21 mouse cellular contexts compared by ENCODE assay signal in the genomic region with DNA sequence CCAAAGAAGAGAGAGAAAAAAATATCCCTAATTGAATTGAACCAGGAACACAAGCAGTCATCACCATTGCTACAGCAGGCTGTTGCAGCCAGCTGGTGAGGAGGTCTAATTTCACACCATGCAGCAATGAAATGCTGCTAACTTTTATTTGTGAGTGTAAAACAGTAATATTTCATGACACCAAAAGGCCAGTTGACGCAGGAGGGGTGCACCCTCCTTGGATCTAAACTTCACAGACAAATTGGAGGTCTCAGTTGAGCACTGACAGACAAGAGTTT.
A peak's percentile ranks its signal among the peaks of the same experiment; 100 is the strongest.
DNase-seq lines count a peak whose midpoint lies in the region; ATAC-seq and TF ChIP-seq lines count a peak whose summit lies in the region.
"Had no signal": no experiment of that assay in that cellular context is flagged by ENCODE, and none has a peak within 500 bp of the region (broad histone marks: within the 10 kb centered on the region; RNA-seq: fewer than 3 reads in every experiment).

No protein-coding gene starts in this region.

- H3K36me3 ChIP-seq in hindbrain, embryonic 13.5 days: no peaks in the 10 kb centered on the region
- no peaks in the 10 kb centered on the region for H3K36me3 ChIP-seq in hindbrain, postnatal 0 days (ENCODE audit: insufficient read depth, low read length)
- H3K36me3 ChIP-seq in forebrain, embryonic 13.5 days (ENCODE audit: poor library complexity, severe bottlenecking): no peaks in the 10 kb centered on the region
- H3K36me3 ChIP-seq: embryonic facial prominence, embryonic 15.5 days; heart, embryonic 12.5 days had no signal

- H3K27me3 ChIP-seq in hindbrain, embryonic 13.5 days: no peaks in the 10 kb centered on the region
- H3K27me3 ChIP-seq in hindbrain, postnatal 0 days (ENCODE audit: insufficient read depth, low read length): no peaks in the 10 kb centered on the region
- peaks cover 3% of the 10 kb centered on the region; the same call in 1 of the 2 replicates for H3K27me3 ChIP-seq in forebrain, embryonic 13.5 days
- H3K27me3 ChIP-seq: embryonic facial prominence, embryonic 15.5 days; heart, embryonic 12.5 days had no signal

- peaks cover 15% of the 10 kb centered on the region for H3K4me1 ChIP-seq in hindbrain, embryonic 13.5 days (replicated peaks)
- H3K4me1 ChIP-seq in hindbrain, postnatal 0 days (ENCODE audit: insufficient read depth, low read length): peaks cover 8% of the 10 kb centered on the region; the same call in 1 of the 2 replicates
- H3K4me1 ChIP-seq in forebrain, embryonic 13.5 days: peaks cover 35% of the 10 kb centered on the region

- H3K4me2 ChIP-seq in hindbrain, embryonic 13.5 days: no peak overlapping the region
- no peak overlapping the region for H3K4me2 ChIP-seq in hindbrain, postnatal 0 days (ENCODE audit: low read depth, low read length)
- 0 out of 2 replicates have a peak overlapping the region, but pooled peaks have one; percentile 45 for H3K4me2 ChIP-seq in forebrain, embryonic 13.5 days
- H3K4me2 ChIP-seq: embryonic facial prominence, embryonic 15.5 days had no signal

- no peak overlapping the region for H3K9ac ChIP-seq in hindbrain, embryonic 13.5 days
- no peak overlapping the region for H3K9ac ChIP-seq in hindbrain, postnatal 0 days (replicated peaks; ENCODE audit: low read length)
- no peak overlapping the region for H3K9ac ChIP-seq in forebrain, embryonic 13.5 days
- H3K9ac ChIP-seq: embryonic facial prominence, embryonic 15.5 days; heart, embryonic 12.5 days had no signal

- no peak for TF ChIP-seq CTCF in hindbrain, postnatal 0 days (IDR thresholded peaks at IDR 0.05; ENCODE audit: low read depth)

- no peaks in the 10 kb centered on the region for H3K9me3 ChIP-seq in hindbrain, embryonic 13.5 days
- H3K9me3 ChIP-seq in hindbrain, postnatal 0 days (ENCODE audit: low read length): no peaks in the 10 kb centered on the region
- no peaks in the 10 kb centered on the region for H3K9me3 ChIP-seq in forebrain, embryonic 13.5 days (replicated peaks)
- H3K9me3 ChIP-seq: embryonic facial prominence, embryonic 15.5 days; heart, embryonic 12.5 days had no signal

- ATAC-seq in hindbrain, embryonic 13.5 days (ENCODE audit: low FRiP score): no peak
- ATAC-seq in hindbrain, postnatal 0 days: no peak
- peak; percentile 57 for ATAC-seq in forebrain, embryonic 13.5 days
- ATAC-seq in megakaryocyte, adult 5-6 weeks (ENCODE audit: poor library complexity, severe bottlenecking): no peak
- ATAC-seq: CD4-positive, CD25-positive, alpha-beta regulatory T cell, adult 4 months had no signal

- 63% methylated on average over 1 of the region's 1 CpGs for WGBS in hindbrain, embryonic 13.5 days
- 56% methylated on average over 1 of the region's 1 CpGs for WGBS in hindbrain, postnatal 0 days
- WGBS in forebrain, embryonic 13.5 days: 50% methylated on average over 1 of the region's 1 CpGs

- no peak for DNase-seq in hindbrain, postnatal 0 days (ENCODE audit: low spot score)
- peak; percentile 20 for DNase-seq in layer of hippocampus, adult 9-10 months (ENCODE audit: low spot score)
- DNase-seq in layer of hippocampus, postnatal 25 days (ENCODE audit: extremely low spot score in 1 of 2, low spot score in 1 of 2): no peak
- peak; percentile 24 to 34 for DNase-seq in layer of hippocampus, postnatal 36 days
- DNase-seq in neural tube, embryonic 10.5 days (ENCODE audit: extremely low spot score, low spot score): no peak
- DNase-seq: adrenal gland, postnatal 25 days; cerebellum, adult 9-10 months; gastrocnemius, postnatal 14 days; heart, adult 18-20 months; heart, postnatal 10 days; kidney, adult 11 months; kidney, postnatal 10 days; lung, postnatal 4 days; thymus, adult 18-20 months; thymus, postnatal 4 days had no signal

- H3K4me3 ChIP-seq in hindbrain, embryonic 13.5 days: no peak overlapping the region
- no peak overlapping the region for H3K4me3 ChIP-seq in hindbrain, postnatal 0 days (ENCODE audit: low read length)
- H3K4me3 ChIP-seq in forebrain, embryonic 13.5 days: no peak overlapping the region
- H3K4me3 ChIP-seq: embryonic facial prominence, embryonic 15.5 days; heart, embryonic 12.5 days had no signal

- 0 out of 2 replicates have a peak overlapping the region, but pooled peaks have one; percentile 40 for H3K27ac ChIP-seq in hindbrain, embryonic 13.5 days
- no peak overlapping the region for H3K27ac ChIP-seq in hindbrain, postnatal 0 days
- peak overlapping the region; percentile 71; the same call in 1 of the 2 replicates for H3K27ac ChIP-seq in forebrain, embryonic 13.5 days
- H3K27ac ChIP-seq: embryonic facial prominence, embryonic 15.5 days had no signal

Comparison
In these comparisons a context has a peak if more than half of its experiments do, and no peak if none do; other contexts are left out.
1. DNase-seq: peak in layer of hippocampus, adult 9-10 months (single experiment) and layer of hippocampus, postnatal 36 days (2 of 2); none in hindbrain, postnatal 0 days (single experiment), layer of hippocampus, postnatal 25 days (0 of 2) and neural tube, embryonic 10.5 days (single experiment).